Mouse (Mus musculus) limb, embryonic 14.5 days (tissue): Measurements from ENCODE around the gene Pp2d1. TPM values are rescaled to one million over a fixed set of nuclear protein-coding genes. Genes with fewer than 3 reads are reported as not detected.

Source experiments
- ATAC-seq: fragments of 200-750 bp; cut with Nextera tagmentation; 2 replicates; pipeline ENCODE4 v1.8.0; 2017; ENCODE audit warnings: low read depth, moderate number of reproducible peaks, moderate TSS enrichment; ENCODE audit not compliant: low FRiP score
- DNase-seq: peaks from one replicate; pipeline ENCODE4 v3.0.0-alpha.2; 2015; ENCODE audit warnings: low spot score
- H3K27ac ChIP-seq: fragments of 300-500 bp; sonication (generic); replicated peaks from 2 replicates; pipeline ENCODE4 v1.5.1; 2014; ENCODE audit warnings: low read depth, mild to moderate bottlenecking, low read length, moderate library complexity, mixed read lengths
- H3K27me3 ChIP-seq: fragments of 300-500 bp; sonication (generic); 2 replicates; pipeline ENCODE4 v1.6.1; 2014; ENCODE audit warnings: low read length, mixed read lengths; ENCODE audit not compliant: control insufficient read depth, insufficient read depth
- H3K36me3 ChIP-seq: fragments of 300-500 bp; sonication (generic); 2 replicates; pipeline ENCODE4 v1.6.1; 2014; ENCODE audit warnings: mild to moderate bottlenecking, low read length, moderate library complexity, mixed read lengths; ENCODE audit not compliant: control insufficient read depth, insufficient read depth
- H3K4me1 ChIP-seq: fragments of 300-500 bp; sonication (generic); 2 replicates; pipeline ENCODE4 v1.6.1; 2014; ENCODE audit warnings: antibody characterized with exemption, low read length, mixed read lengths; ENCODE audit not compliant: control insufficient read depth, insufficient read depth
- H3K4me2 ChIP-seq: fragments of 300-500 bp; sonication (generic); replicated peaks from 2 replicates; pipeline ENCODE4 v1.6.1; 2014; ENCODE audit warnings: low read depth, mild to moderate bottlenecking, low read length, moderate library complexity; ENCODE audit not compliant: severe bottlenecking
- H3K4me3 ChIP-seq: fragments of 300-500 bp; sonication (generic); replicated peaks from 2 replicates; pipeline ENCODE4 v1.5.1; 2014; ENCODE audit warnings: low read length
- H3K9ac ChIP-seq: fragments of 300-500 bp; sonication (generic); 2 replicates; pipeline ENCODE4 v1.6.1; 2014; ENCODE audit warnings: mild to moderate bottlenecking, low read depth, low read length, moderate library complexity; ENCODE audit not compliant: severe bottlenecking
- H3K9me3 ChIP-seq: fragments of 300-500 bp; sonication (generic); 2 replicates; pipeline ENCODE4 v1.6.1; 2016; ENCODE audit warnings: low read length; ENCODE audit not compliant: control insufficient read depth
- POLR2A ChIP-seq: fragments of 200-500 bp; IDR thresholded peaks from 2 replicates; pipeline ENCODE4 v1.8.0; 2012; ENCODE audit warnings: inconsistent platforms, mild to moderate bottlenecking, moderate library complexity, borderline replicate concordance; ENCODE audit not compliant: insufficient read depth, insufficient read length; ENCODE audit errors: extremely low read depth
- WGBS: fragments of 180-500 bp; shearing (Covaris S2); extraction: QIAGEN DNeasy Blood & Tissue Kit; methylation state at CpG from one replicate; pipeline ENCODE4 v1.1.7; 2014; 5-methylcytosine and 5-hydroxymethylcytosine counted together
- polyA plus RNA-seq, 2 experiments: library from polyadenylated mRNA; depleted of rRNA in 1 of 2; stranded (reverse) in 1 of 2; unstranded in 1 of 2; fragments of >200 nt; fragmentation: Nextera tagmentation in 1 of 2; extraction: Ambion mirVana in 1 of 2; gene quantifications; 2 replicates each; pipeline versions ENCODE4 v1.2.1 to v1.2.3; 2012 to 2014

Gene Pp2d1
- polyA plus RNA-seq, 2 experiments: 0.45 TPM; not detected in 1

- Histone ChIP-seq H3K9me3 (no peaks in the 10 kb centered on the region), H3K36me3 (no peaks in the 10 kb centered on the region), H3K4me1 (peaks cover 15% of the 10 kb centered on the region), H3K4me3 (peak overlapping the region; percentile 94), H3K27me3 (no peaks in the 10 kb centered on the region), H3K4me2 (peak overlapping the region; percentile 53), H3K9ac (peak overlapping the region; percentile 97), H3K27ac (peak overlapping the region; percentile 99)
- ATAC-seq (peak; percentile 53; the same call in 1 of the 2 replicates), DNase-seq (peak; percentile 68)
- TF ChIP-seq POLR2A: no peak
- WGBS: 8% methylated on average over 15 of the region's 15 CpGs
These were observed 61.0 kb downstream of the Pp2d1 start for GRCm38 (mm10) chr17:53478066-53478857.

- H3K4me3 ChIP-seq: no peak overlapping the region
- TF ChIP-seq POLR2A: no peak
- H3K36me3 ChIP-seq: no peaks in the 10 kb centered on the region
- no peak overlapping the region for H3K9ac ChIP-seq
- H3K4me1 ChIP-seq: no peaks in the 10 kb centered on the region
- no peaks in the 10 kb centered on the region for H3K27me3 ChIP-seq
- no peak overlapping the region for H3K4me2 ChIP-seq
- H3K9me3 ChIP-seq: no peaks in the 10 kb centered on the region
- no peak for ATAC-seq
- no peak overlapping the region for H3K27ac ChIP-seq
- no peak for DNase-seq
These were observed 70.6 kb downstream of the Pp2d1 start for GRCm38 (mm10) chr17:53468697-53469096.

GRCm38 (mm10) chr17:53465569-53465968 lies 73.7 kb downstream of the Pp2d1 start:
- ATAC-seq (no peak), DNase-seq (no peak)
- Histone ChIP-seq H3K4me1 (no peaks in the 10 kb centered on the region), H3K9ac (no peak overlapping the region), H3K27me3 (no peaks in the 10 kb centered on the region), H3K4me3 (no peak overlapping the region), H3K4me2 (no peak overlapping the region), H3K9me3 (no peaks in the 10 kb centered on the region), H3K27ac (no peak overlapping the region), H3K36me3 (no peaks in the 10 kb centered on the region)
- 73% methylated on average over 4 of the region's 4 CpGs for WGBS
- no peak for TF ChIP-seq POLR2A

- H3K4me3 ChIP-seq: peak overlapping the region; percentile 28
- no peaks in the 10 kb centered on the region for H3K9me3 ChIP-seq
- H3K4me1 ChIP-seq: no peaks in the 10 kb centered on the region
- H3K9ac ChIP-seq: peak overlapping the region; percentile 57
- no peak for DNase-seq
- peak overlapping the region; percentile 51 for H3K4me2 ChIP-seq
- H3K27ac ChIP-seq: no peak overlapping the region
- no peak for ATAC-seq
- 24% methylated on average over 8 of the region's 9 CpGs for WGBS
- H3K27me3 ChIP-seq: no peaks in the 10 kb centered on the region
- H3K36me3 ChIP-seq: no peaks in the 10 kb centered on the region
- no peak for TF ChIP-seq POLR2A
These were observed 75.8 kb downstream of the Pp2d1 start for GRCm38 (mm10) chr17:53463496-53463840.

- H3K4me2 ChIP-seq: peak within 1 kb of the TSS; percentile 51
- no peaks in the 10 kb centered on the region for H3K4me1 ChIP-seq
- peak; percentile 94 for ATAC-seq
- peak within 1 kb of the TSS; percentile 28 for H3K4me3 ChIP-seq
- no peaks in the 10 kb centered on the region for H3K36me3 ChIP-seq
- H3K9me3 ChIP-seq: no peaks in the 10 kb centered on the region
- H3K27me3 ChIP-seq: no peaks in the 10 kb centered on the region
- 27% methylated on average over 26 of the region's 26 CpGs for WGBS
- TF ChIP-seq POLR2A: no peak
- H3K27ac ChIP-seq: no peak within 1 kb of the TSS
- DNase-seq: peak; percentile 97
- peak within 1 kb of the TSS; percentile 57 for H3K9ac ChIP-seq
These were observed 76.4 kb downstream of the Pp2d1 start, which contains the start of gene Efhb for GRCm38 (mm10) chr17:53462603-53463495. Gene Efhb (minus strand): TSS chr17:53463321.

Other genes with a start within 250 kb of the Pp2d1 start
- gene Efhb, start 76.1 kb downstream of the Pp2d1 start, polyA plus RNA-seq (2012; rRNA removed): 0.77 and 0.79 TPM in 2 replicates
- gene Efhb, start 76.1 kb downstream of the Pp2d1 start, polyA plus RNA-seq (2014; fragmentation: Nextera tagmentation; extraction: Ambion mirVana): 0.29 and 0.68 TPM in 2 replicates
- 35.5 and 44.7 TPM in 2 replicates for gene Rab5a, start 60.2 kb downstream of the Pp2d1 start, polyA plus RNA-seq (2012; rRNA removed)
- gene Rab5a, start 60.2 kb downstream of the Pp2d1 start, polyA plus RNA-seq (2014; fragmentation: Nextera tagmentation; extraction: Ambion mirVana): 85.0 and 93.7 TPM in 2 replicates
- gene Kat2b, start 27.4 kb upstream of the Pp2d1 start, polyA plus RNA-seq (2012; rRNA removed): 7.5 and 10.0 TPM in 2 replicates
- 7.6 and 7.9 TPM in 2 replicates for gene Kat2b, start 27.4 kb upstream of the Pp2d1 start, polyA plus RNA-seq (2014; fragmentation: Nextera tagmentation; extraction: Ambion mirVana)
- 12.1 and 16.0 TPM in 2 replicates for gene Sgo1, start 149.9 kb upstream of the Pp2d1 start, polyA plus RNA-seq (2012; rRNA removed)
- 25.7 and 27.3 TPM in 2 replicates for gene Sgo1, start 149.9 kb upstream of the Pp2d1 start, polyA plus RNA-seq (2014; fragmentation: Nextera tagmentation; extraction: Ambion mirVana)